Mouse (Mus musculus) layer of hippocampus, adult 11-12 months (tissue): ENCODE measurements around the gene Ube2r2.

Source experiments
- DNase-seq: peaks from one replicate; pipeline ENCODE4 v3.0.0; 2022; ENCODE audit warnings: low spot score

Gene Ube2r2

GRCm38 (mm10) chr4:41118706-41119292, 16.7 kb upstream of the Ube2r2 start:
- DNase-seq = peak; percentile 65

- DNase-seq = peak; percentile 99
Measured at GRCm38 (mm10) chr4:41124180-41124951, 11.2 kb upstream of the Ube2r2 start, which contains the start of gene Nol6. Gene Nol6 (minus strand): TSS chr4:41124455.

- peak; percentile 47 for DNase-seq
Measured at GRCm38 (mm10) chr4:41129406-41129805, 6.1 kb upstream of the Ube2r2 start.

DNA sequence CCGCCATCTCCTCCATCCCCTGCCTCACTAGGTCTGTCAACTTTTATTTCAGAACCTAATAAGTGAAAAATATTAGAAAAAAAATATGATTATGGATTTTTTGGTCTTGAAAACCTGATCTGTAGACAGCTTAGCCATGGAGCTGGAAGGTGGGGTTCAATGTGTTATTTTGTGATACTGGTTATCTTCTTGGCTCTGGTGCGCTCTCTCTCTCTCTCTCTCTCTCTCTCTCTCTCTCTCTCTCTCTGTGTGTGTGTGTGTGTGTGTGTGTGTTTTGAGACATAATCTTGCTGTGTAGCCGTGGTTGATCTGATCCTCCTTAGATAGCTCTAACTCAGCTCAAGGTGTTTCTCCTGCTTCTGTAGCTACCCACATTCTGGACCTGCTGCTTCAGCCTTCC, 5.7 kb upstream of the Ube2r2 start:
- DNase-seq = no peak

- no peak for DNase-seq
Measured at GRCm38 (mm10) chr4:41132471-41132870, 3.1 kb upstream of the Ube2r2 start.

DNA sequence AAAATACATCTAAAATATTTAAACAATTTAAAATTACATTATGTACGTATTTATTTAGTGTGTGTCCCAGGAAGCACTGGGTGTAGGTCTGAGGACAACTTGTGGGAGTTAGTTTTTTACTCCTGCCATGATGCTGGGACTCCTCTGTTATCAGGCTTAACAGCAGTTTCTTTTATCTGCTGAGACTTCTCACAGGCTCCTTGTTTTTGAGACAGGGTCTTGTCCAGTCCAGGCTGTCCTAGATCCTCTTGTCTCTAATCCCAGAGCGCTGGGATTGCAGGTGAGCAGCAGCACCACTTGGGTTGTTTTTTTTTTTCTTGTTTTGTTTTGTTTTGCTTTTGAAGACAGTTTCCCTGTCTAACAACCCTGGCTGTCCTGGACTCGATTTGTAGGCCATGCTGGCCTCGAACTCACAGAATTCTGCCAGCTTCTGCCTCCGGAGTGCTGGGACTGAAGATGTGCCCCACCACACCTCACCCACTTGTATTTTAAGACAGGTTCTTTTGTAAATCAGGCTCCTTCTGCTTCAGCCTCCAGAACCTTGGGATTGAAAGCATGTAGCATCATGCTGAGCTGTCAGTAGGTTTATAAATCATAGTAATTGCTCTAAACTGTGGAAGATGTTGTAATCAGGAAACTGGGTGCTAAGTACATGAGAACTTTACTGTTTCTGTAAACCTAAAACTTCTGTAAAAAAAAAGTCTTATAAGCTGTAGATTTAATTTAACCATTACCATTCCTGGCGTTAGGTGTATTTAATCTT, 1.8 kb upstream of the Ube2r2 start:
- no peak for DNase-seq

GRCm38 (mm10) chr4:41134935-41135710, 420 bp upstream of the Ube2r2 start:
- DNase-seq = peak; percentile 64

DNA sequence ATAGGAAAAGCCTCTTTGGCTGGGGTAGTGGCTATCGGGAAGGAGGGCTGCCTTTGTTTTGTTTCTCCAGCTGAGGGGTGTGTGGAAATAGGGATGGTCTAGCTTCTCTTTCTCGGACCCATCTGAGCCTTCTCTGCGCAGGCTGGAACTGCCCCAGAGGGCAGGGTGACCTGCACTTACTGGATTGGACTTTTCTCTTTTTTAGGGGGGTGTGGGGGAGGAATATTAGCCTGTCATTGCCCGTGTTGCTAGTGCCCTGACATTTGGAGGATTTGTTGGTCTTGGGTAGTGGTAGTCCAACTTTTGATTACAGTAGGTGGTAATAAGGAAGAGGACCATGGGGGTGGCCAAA, 887 bp downstream of the Ube2r2 start:
- no peak for DNase-seq

DNA sequence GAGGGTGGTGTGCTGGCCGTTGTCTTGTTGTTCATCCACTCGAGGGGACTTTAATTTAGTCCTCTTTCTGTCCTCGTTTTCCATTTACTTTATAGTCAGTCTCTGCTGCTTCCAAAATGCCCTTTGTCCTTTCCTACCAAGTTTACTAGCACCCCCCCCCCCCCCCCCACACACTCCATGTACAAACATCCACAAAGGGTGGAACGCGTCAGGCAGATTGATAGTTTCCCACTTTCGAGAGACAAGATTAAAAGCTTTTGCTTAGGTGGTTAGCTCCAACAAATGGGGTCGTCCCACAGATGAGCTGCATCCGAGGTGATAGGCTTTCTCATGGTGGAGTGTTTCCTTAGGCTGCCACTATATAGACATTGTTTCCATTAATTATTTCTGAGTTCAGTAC, 1.3 kb downstream of the Ube2r2 start:
- DNase-seq = no peak

- no peak for DNase-seq
Measured at GRCm38 (mm10) chr4:41140174-41140875, 4.8 kb downstream of the Ube2r2 start.

DNA sequence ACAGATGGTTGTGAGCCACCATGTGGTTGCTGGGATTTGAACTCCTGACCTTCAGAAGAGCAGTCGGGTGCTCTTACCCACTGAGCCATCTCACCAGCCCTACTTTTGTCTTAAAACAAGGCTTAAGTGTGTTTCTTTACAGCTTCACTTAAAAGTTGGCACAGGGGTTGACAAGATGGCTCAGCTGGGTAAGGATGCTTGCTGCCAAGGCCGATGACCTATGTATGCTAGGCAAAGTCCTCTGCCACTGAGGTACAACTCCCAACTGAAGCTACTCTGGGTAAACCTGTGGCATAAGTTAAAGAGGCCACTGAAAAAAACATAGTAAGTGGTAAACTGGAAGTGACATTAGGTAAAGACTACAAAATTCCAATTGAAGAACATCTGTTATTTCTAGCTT, 7.1 kb downstream of the Ube2r2 start:
- DNase-seq = no peak

DNA sequence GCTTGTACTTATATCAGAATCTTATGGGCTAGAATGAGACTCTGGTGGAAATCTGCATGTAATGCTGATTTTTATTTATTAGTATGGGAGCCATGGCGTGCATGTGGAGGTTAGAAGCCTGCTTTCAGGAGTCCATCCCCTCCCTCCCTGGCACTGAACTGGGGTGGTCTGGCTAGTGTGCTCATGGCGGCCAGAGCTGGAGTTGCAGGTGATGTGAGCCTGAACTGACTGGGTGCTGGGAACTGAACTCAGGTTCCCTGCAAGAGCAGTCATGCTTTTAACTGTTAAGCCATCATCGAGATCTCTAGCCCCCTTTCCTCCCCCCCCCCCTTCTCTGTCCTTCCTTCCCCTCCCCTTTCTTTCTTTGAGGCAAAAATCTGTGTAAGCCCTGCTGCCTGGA, 14.3 kb downstream of the Ube2r2 start:
- DNase-seq = no peak

DNA sequence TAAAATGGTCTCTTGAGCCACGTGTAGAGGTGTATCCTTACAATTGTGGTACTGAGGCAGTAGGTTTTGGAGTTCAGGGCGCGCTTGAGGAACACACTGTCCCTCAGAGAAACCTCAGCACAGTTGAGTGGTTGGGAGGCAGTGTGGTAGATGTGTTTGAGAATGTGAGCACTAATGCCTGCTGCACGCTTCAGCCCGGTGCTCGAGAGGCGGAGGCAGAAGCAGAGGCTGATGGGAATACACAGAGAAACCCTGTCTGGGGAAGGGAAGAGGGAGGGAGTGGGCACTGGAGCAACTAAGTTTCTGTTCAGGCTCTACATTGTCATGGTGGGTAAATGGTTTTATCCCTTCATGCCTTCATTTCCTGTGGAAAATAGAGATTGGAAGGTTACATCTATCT, 15.6 kb downstream of the Ube2r2 start:
- no peak for DNase-seq

GRCm38 (mm10) chr4:41153146-41153545, 17.6 kb downstream of the Ube2r2 start:
- DNase-seq = no peak

- no peak for DNase-seq
Measured at GRCm38 (mm10) chr4:41156961-41157360, 21.4 kb downstream of the Ube2r2 start.

- DNase-seq = no peak
Measured at GRCm38 (mm10) chr4:41158251-41158650, 22.7 kb downstream of the Ube2r2 start.

GRCm38 (mm10) chr4:41161232-41161631, 25.7 kb downstream of the Ube2r2 start:
- no peak for DNase-seq

DNA sequence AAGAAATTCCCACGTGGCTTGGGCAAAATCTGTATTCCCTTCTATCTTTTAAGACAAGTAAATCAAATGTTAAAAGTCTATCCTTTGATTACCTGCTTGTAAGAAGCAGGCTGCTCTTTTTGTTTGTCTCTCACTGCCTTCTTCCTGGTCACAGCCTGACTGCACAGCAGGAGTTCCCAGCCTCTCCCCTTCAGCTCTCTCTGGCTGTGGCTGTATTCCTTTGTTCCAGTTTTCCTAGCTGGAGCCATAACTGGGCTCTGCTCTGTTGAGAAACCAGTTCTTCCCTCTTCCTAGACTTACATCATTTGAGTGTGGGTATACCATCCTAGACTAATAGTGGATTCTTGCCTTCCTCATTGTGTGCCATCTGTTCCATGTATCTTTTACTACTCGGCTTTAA, 29.4 kb downstream of the Ube2r2 start:
- DNase-seq = no peak

GRCm38 (mm10) chr4:41165693-41166475, 30.3 kb downstream of the Ube2r2 start:
- peak; percentile 85 for DNase-seq

DNA sequence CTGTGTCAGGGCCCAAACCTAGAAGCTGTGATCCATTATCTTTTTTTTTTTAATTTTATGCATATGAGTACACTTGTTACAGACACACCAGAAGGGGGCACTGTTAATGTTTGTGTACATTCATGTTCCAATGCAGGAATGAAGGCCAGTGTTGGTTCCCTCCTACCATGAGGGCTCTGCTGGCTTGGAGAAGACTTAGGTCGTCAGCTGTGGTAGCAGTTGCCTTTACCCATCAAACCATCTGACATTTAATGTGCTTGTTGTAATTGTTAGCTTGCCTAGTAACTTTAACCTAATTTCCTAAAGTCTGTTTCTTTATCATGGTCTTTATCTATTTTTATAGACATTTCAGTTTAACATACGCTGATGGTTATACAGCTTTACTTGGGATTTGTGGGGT, 35.4 kb downstream of the Ube2r2 start:
- DNase-seq = no peak

DNA sequence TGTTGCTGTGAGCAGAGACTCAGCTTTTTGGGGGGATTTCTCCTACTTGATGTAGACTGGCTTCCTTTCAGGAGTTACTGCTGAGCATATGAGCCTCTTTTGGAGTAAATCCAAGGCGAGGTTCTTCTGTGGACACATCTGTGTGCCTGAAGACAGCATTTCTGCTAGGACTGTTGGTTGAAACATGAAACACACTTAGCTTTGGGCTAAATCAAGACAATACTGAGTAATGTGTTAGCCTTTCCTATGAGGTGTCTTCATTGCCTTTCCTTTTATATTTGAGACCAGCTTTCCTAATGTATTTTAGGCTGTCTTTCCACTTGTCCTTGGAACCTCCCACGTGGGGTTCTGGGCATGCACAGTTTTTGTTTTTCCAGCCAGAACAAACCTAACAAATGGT, 39.1 kb downstream of the Ube2r2 start:
- no peak for DNase-seq
